Mouse (Mus musculus): ENCODE measurements around the gene Dcaf15.

- TF ChIP-seq CTCF (IDR thresholded peaks at IDR 0.05; ENCODE audit: low read depth, low read length): no peak
- TF ChIP-seq POLR2A (IDR thresholded peaks at IDR 0.05; ENCODE audit: borderline replicate concordance, low read depth, low read length): no peak
Observed at GRCm38 (mm10) chr8:84057827-84058226, 46.7 kb downstream of the Dcaf15 start.

All from bone marrow macrophage, adult 2 months (primary cell).